Mouse (Mus musculus) CH12.LX (cell line): ENCODE measurements around the gene Trim44. TPM values are rescaled to one million over a fixed set of nuclear protein-coding genes. Genes with fewer than 3 reads are reported as not detected.

Experiments used
- DNase-seq: peaks from one replicate; pipeline ENCODE4 v3.0.0-alpha.2; 2013; ENCODE audit errors: extremely low read depth
- H3K27ac ChIP-seq: 2 replicates; pipeline ENCODE4 v1.5.1; 2012; ENCODE audit warnings: low read depth, mild to moderate bottlenecking, control low read depth, moderate library complexity; ENCODE audit not compliant: insufficient read depth
- H3K27me3 ChIP-seq: replicated peaks from 2 replicates; pipeline ENCODE3; 2012; ENCODE audit warnings: inconsistent platforms
- H3K36me3 ChIP-seq, 2 experiments: replicated peaks in 1 of 2; 2 replicates each; pipeline versions ENCODE3 to v1.6.1; 2012; ENCODE audit warnings: inconsistent platforms in 1 of 2, low read length in 1 of 2, mild to moderate bottlenecking in 1 of 2, mixed read lengths in 1 of 2, moderate library complexity in 1 of 2; ENCODE audit not compliant: control insufficient read depth in 1 of 2, insufficient read depth in 1 of 2
- H3K4me1 ChIP-seq, 2 experiments: 2 replicates each; pipeline ENCODE4 v1.6.1; 2012; ENCODE audit warnings: inconsistent platforms in 1 of 2, moderate library complexity in 1 of 2; ENCODE audit not compliant: insufficient read depth in 2 of 2, control insufficient read depth in 1 of 2
- H3K4me2 ChIP-seq: 2 replicates; pipeline ENCODE4 v1.6.1; 2012; ENCODE audit warnings: low read depth, mild to moderate bottlenecking, control low read depth; ENCODE audit not compliant: poor library complexity, insufficient read depth, severe bottlenecking
- H3K4me3 ChIP-seq, 3 experiments: fragments of 150-350 bp in 1 of 3; sonication (generic) in 1 of 3; replicated peaks in 1 of 3; 2 replicates each; pipeline versions ENCODE3 to v1.5.1; 2011 to 2012; ENCODE audit warnings: low read depth in 2 of 3, low read length in 2 of 3, mild to moderate bottlenecking in 2 of 3, moderate library complexity in 2 of 3, control low read depth in 1 of 3, improper control_type of control experiment in 1 of 3, inconsistent platforms in 1 of 3, mixed read lengths in 1 of 3; ENCODE audit not compliant: poor library complexity in 1 of 3
- H3K79me2 ChIP-seq: replicated peaks from 2 replicates; pipeline ENCODE4 v1.6.1; 2012; ENCODE audit warnings: mild to moderate bottlenecking, moderate library complexity; ENCODE audit not compliant: control insufficient read depth, poor library complexity, insufficient read depth, severe bottlenecking; ENCODE audit errors: extremely low read depth
- H3K9ac ChIP-seq: 2 replicates; pipeline ENCODE4 v1.6.1; 2012; ENCODE audit warnings: low read depth, mild to moderate bottlenecking, control low read depth, moderate library complexity; ENCODE audit not compliant: insufficient read depth
- H3K9me3 ChIP-seq: replicated peaks from 2 replicates; pipeline ENCODE3; 2012; ENCODE audit warnings: low read length, inconsistent platforms, mixed read lengths
- CHD1 ChIP-seq: IDR thresholded peaks from 2 replicates; pipeline ENCODE4 v1.6.1; 2012; ENCODE audit warnings: low read depth, low read length, improper control_type of control experiment, inconsistent platforms
- E2F4 ChIP-seq: IDR thresholded peaks from 2 replicates; pipeline ENCODE4 v1.6.1; 2011; ENCODE audit warnings: low read depth, low read length, improper control_type of control experiment; ENCODE audit not compliant: insufficient replicate concordance
- EP300 ChIP-seq: IDR thresholded peaks from 2 replicates; pipeline ENCODE4 v1.6.1; 2011; ENCODE audit warnings: low read length, improper control_type of control experiment
- HCFC1 ChIP-seq: IDR thresholded peaks from 2 replicates; pipeline ENCODE4 v1.6.1; 2012; ENCODE audit warnings: low read depth, mild to moderate bottlenecking, inconsistent platforms, low read length, improper control_type of control experiment
- IRF4 ChIP-seq: IDR thresholded peaks from 2 replicates; pipeline ENCODE4 v1.6.1; 2014; ENCODE audit warnings: low read depth, mild to moderate bottlenecking, inconsistent platforms, low read length, improper control_type of control experiment
- KAT2A ChIP-seq: IDR thresholded peaks from 2 replicates; pipeline ENCODE4 v1.6.1; 2012; ENCODE audit warnings: low read length, improper control_type of control experiment, inconsistent platforms; ENCODE audit not compliant: insufficient replicate concordance
- MAFK ChIP-seq: IDR thresholded peaks from 2 replicates; pipeline ENCODE4 v1.6.1; 2011; ENCODE audit warnings: low read length, improper control_type of control experiment; ENCODE audit not compliant: insufficient replicate concordance
- MAX ChIP-seq: IDR thresholded peaks from 2 replicates; pipeline ENCODE4 v1.6.1; 2011; ENCODE audit warnings: low read length, improper control_type of control experiment
- MAZ ChIP-seq: IDR thresholded peaks from 2 replicates; pipeline ENCODE4 v1.6.1; 2012; ENCODE audit warnings: low read depth, mild to moderate bottlenecking, inconsistent platforms, low read length, improper control_type of control experiment, moderate library complexity
- MEF2A ChIP-seq: IDR thresholded peaks from 2 replicates; pipeline ENCODE4 v1.6.1; 2014; ENCODE audit warnings: low read depth, mild to moderate bottlenecking, inconsistent platforms, low read length, improper control_type of control experiment, borderline replicate concordance
- NRF1 ChIP-seq: IDR thresholded peaks from 2 replicates; pipeline ENCODE4 v1.6.1; 2014; ENCODE audit warnings: low read depth, mild to moderate bottlenecking, inconsistent platforms, low read length, improper control_type of control experiment, moderate library complexity
- PAX5 ChIP-seq: IDR thresholded peaks from 2 replicates; pipeline ENCODE4 v1.6.1; 2012; ENCODE audit warnings: low read length, inconsistent platforms, mixed read lengths
- POLR2A ChIP-seq: IDR thresholded peaks from 2 replicates; pipeline ENCODE4 v1.6.1; 2011; ENCODE audit warnings: low read depth, mild to moderate bottlenecking, improper control_type of control experiment, low read length
- POLR2AphosphoS2 ChIP-seq: IDR thresholded peaks from 2 replicates; pipeline ENCODE4 v1.6.1; 2011; ENCODE audit warnings: low read depth, low read length, improper control_type of control experiment
- RCOR1 ChIP-seq: conservative IDR thresholded peaks from 2 replicates; pipeline ENCODE4 v1.6.1; 2012; ENCODE audit warnings: low read depth, mild to moderate bottlenecking, inconsistent platforms, low read length, improper control_type of control experiment
- SIN3A ChIP-seq: IDR thresholded peaks from 2 replicates; pipeline ENCODE4 v1.6.1; 2012; ENCODE audit warnings: low read length, improper control_type of control experiment, inconsistent platforms
- TBP ChIP-seq: conservative IDR thresholded peaks from 2 replicates; pipeline ENCODE4 v1.6.1; 2011; ENCODE audit warnings: low read depth, low read length, improper control_type of control experiment
- TCF12 ChIP-seq: IDR thresholded peaks from 2 replicates; pipeline ENCODE4 v1.6.1; 2014; ENCODE audit warnings: low read depth, mild to moderate bottlenecking, inconsistent platforms, low read length, improper control_type of control experiment
- UBTF ChIP-seq: IDR thresholded peaks from 2 replicates; pipeline ENCODE4 v1.6.1; 2012; ENCODE audit warnings: low read depth, mild to moderate bottlenecking, inconsistent platforms, low read length, improper control_type of control experiment, moderate library complexity
- USF1 ChIP-seq: IDR thresholded peaks from 2 replicates; pipeline ENCODE4 v1.6.1; 2014; ENCODE audit warnings: low read depth, mild to moderate bottlenecking, inconsistent platforms, low read length, improper control_type of control experiment
- ZC3H11A ChIP-seq: IDR thresholded peaks from 2 replicates; pipeline ENCODE4 v1.6.1; 2012; ENCODE audit warnings: low read depth, mild to moderate bottlenecking, inconsistent platforms, low read length, improper control_type of control experiment
- ZKSCAN1 ChIP-seq: IDR thresholded peaks from 2 replicates; pipeline ENCODE4 v1.6.1; 2012; ENCODE audit warnings: low read depth, inconsistent platforms, low read length, improper control_type of control experiment, borderline replicate concordance
- ZNF384 ChIP-seq: IDR thresholded peaks from 2 replicates; pipeline ENCODE4 v1.6.1; 2012; ENCODE audit warnings: low read depth, low read length, improper control_type of control experiment, inconsistent platforms
- dilution Hi-C: fragments of 300-500 bp; cut with MboI; formaldehyde crosslinking; loops from 2 replicates; pipeline ENCODE4 v1.14.3; 2020; ENCODE audit warnings: low sequenced_read_pairs; ENCODE audit not compliant: extremely low pct_unique_long_range_greater_than_20kb, extremely low pct_ligation_motif_present
- in situ Hi-C: fragments of 300-500 bp; cut with MboI; formaldehyde crosslinking; loops from 3 replicates; pipeline ENCODE4 v1.14.3; 2019; ENCODE audit warnings: low sequenced_read_pairs, low pct_ligation_motif_present, low pct_unique_long_range_greater_than_20kb, mixed read lengths
- polyA plus RNA-seq: library from polyadenylated mRNA; unstranded; fragments of >175 nt; gene quantifications from 2 replicates; pipeline ENCODE4 v1.2.1, GENCODE M21; 2012; ENCODE audit warnings: low read depth; ENCODE audit not compliant: insufficient read length
- total RNA-seq, 2 experiments: library from RNA; depleted of rRNA; stranded (reverse); fragments of 300-350 nt in 1 of 2; fragments of >200 nt in 1 of 2; gene quantifications; 2 replicates each; pipeline ENCODE4 v1.2.3; 2012 to 2014

The Trim44 gene
- total RNA-seq (2012; rRNA removed) (20.7 and 22.7 TPM in 2 replicates), total RNA-seq (2014; rRNA removed) (26.9 and 28.0 TPM in 2 replicates), polyA plus RNA-seq (77.5 and 80.9 TPM in 2 replicates)

GRCm38 (mm10) chr2:102407363-102408184, at the start of gene Trim44:
Gene Trim44 (minus strand): TSS chr2:102407828.
- no peaks in the 10 kb centered on the region for H3K27me3 ChIP-seq
- in situ Hi-C loops: no loop called here
- TF ChIP-seq E2F4 (no peak), MAFK (no peak), UBTF (no peak), POLR2A (no peak), MAX (no peak), ZKSCAN1 (no peak), SIN3A (no peak), EP300 (no peak), CHD1 (no peak), RCOR1 (no peak), KAT2A (no peak), TCF12 (no peak), ZNF384 (no peak), MEF2A (no peak), IRF4 (no peak)
- no peak for DNase-seq
- dilution Hi-C loops: no loop called here
- no peak within 1 kb of the TSS for H3K4me3 ChIP-seq
- no peaks in the 10 kb centered on the region for H3K9me3 ChIP-seq
- H3K4me2 ChIP-seq: no peak within 1 kb of the TSS
- H3K4me1 ChIP-seq: 0 out of 4 replicates have a peak, but pooled peaks cover 0 to 2% of the 10 kb centered on the region in 2 experiments
- H3K9ac ChIP-seq: no peak within 1 kb of the TSS
- H3K79me2 ChIP-seq: no peaks in the 10 kb centered on the region
- H3K36me3 ChIP-seq: no peaks in the 10 kb centered on the region
- no peak within 1 kb of the TSS for H3K27ac ChIP-seq

- in situ Hi-C loops: loop anchor here (10.0 kb wide), 1 partner anchor 360 kb away; no protein-coding TSS in a partner anchor
- peaks cover 11% of the 10 kb centered on the region for H3K9me3 ChIP-seq
- TF ChIP-seq MAZ (no peak), HCFC1 (no peak), USF1 (no peak), ZC3H11A (no peak), POLR2AphosphoS2 (no peak), TBP (no peak), UBTF (no peak), PAX5 (no peak), POLR2A (no peak), NRF1 (no peak)
- no peak overlapping the region for H3K27ac ChIP-seq
- no peaks in the 10 kb centered on the region for H3K79me2 ChIP-seq
- H3K4me3 ChIP-seq: no peak overlapping the region
- DNase-seq: no peak
- H3K27me3 ChIP-seq: no peaks in the 10 kb centered on the region
- H3K4me1 ChIP-seq: peaks cover 0 to 8% of the 10 kb centered on the region in 2 experiments; a peak in 2 of 4 replicates
- dilution Hi-C loops: no loop called here
- no peaks in the 10 kb centered on the region for H3K36me3 ChIP-seq
- H3K9ac ChIP-seq: no peak overlapping the region
- H3K4me2 ChIP-seq: no peak overlapping the region
Measured at GRCm38 (mm10) chr2:102455126-102455525, 47.5 kb upstream of the Trim44 start.
